Comparison of ENCODE assay signal across 8 mouse cellular contexts in genomic region chr10:108333642-108334041, GRCm38 (mm10). TPM values are rescaled to one million over a fixed set of nuclear protein-coding genes. Genes with fewer than 3 reads are reported as not detected.
DNase-seq lines count a peak whose midpoint lies in the region; ATAC-seq and TF ChIP-seq lines count a peak whose summit lies in the region.

No protein-coding gene starts in this region.

- H3K4me1 ChIP-seq in ES-E14 (ENCODE audit: control insufficient read depth in 2 of 2, insufficient read depth in 2 of 2, low read length in 2 of 2, poor library complexity in 1 of 2): peaks cover 1 to 4% of the 10 kb centered on the region in 2 experiments; a peak in 2 of 4 replicates
- H3K4me1 ChIP-seq in forebrain, embryonic 14.5 days (ENCODE audit: control insufficient read depth, insufficient read depth, low read length): no peaks in the 10 kb centered on the region
- peaks cover 36% of the 10 kb centered on the region for H3K4me1 ChIP-seq in liver, embryonic 12.5 days
- peaks cover 4% of the 10 kb centered on the region; the same call in 1 of the 2 replicates for H3K4me1 ChIP-seq in small intestine, adult 2 months (ENCODE audit: control insufficient read depth, insufficient read depth, insufficient read length, low read length)

- H3K9ac ChIP-seq in ES-E14 (ENCODE audit: insufficient read depth, low read depth, low read length, poor library complexity, severe bottlenecking): peak overlapping the region; percentile 90
- peak overlapping the region; percentile 25; the same call in 1 of the 2 replicates for H3K9ac ChIP-seq in forebrain, embryonic 14.5 days (ENCODE audit: low read length)
- peak overlapping the region; percentile 83; the same call in 1 of the 2 replicates for H3K9ac ChIP-seq in liver, embryonic 12.5 days

- WGBS in forebrain, embryonic 14.5 days: 3% methylated on average over 12 of the region's 12 CpGs
- WGBS in liver, embryonic 12.5 days (ENCODE audit: insufficient replicate concordance): 4% methylated on average over 12 of the region's 12 CpGs
- 4% methylated on average over 12 of the region's 12 CpGs for WGBS in small intestine, adult 2 months

- in situ Hi-C loops in ES-E14 (cut with MboI; ENCODE audit: low sequenced_read_pairs in 2 of 2, unreplicated experiment in 2 of 2): no loop called here

- peak overlapping the region; percentile 80 to 99 for H3K4me3 ChIP-seq in ES-E14 (ENCODE audit: insufficient read depth in 1 of 2, low read depth in 1 of 2, low read length in 2 of 2, poor library complexity in 1 of 2, severe bottlenecking in 1 of 2)
- H3K4me3 ChIP-seq in forebrain, embryonic 14.5 days (ENCODE audit: low read depth, low read length): peak overlapping the region; percentile 76
- peak overlapping the region; percentile 78 for H3K4me3 ChIP-seq in liver, embryonic 12.5 days
- peak overlapping the region; percentile 98 for H3K4me3 ChIP-seq in small intestine, adult 2 months (ENCODE audit: low read depth, low read length)

- TF ChIP-seq POLR2A in small intestine, adult 2 months (IDR thresholded peaks at IDR 0.05; ENCODE audit: low read depth, low read length): no peak

- no peak for ATAC-seq in forebrain, embryonic 14.5 days
- no peak for ATAC-seq in liver, embryonic 12.5 days

- H3K27me3 ChIP-seq in forebrain, embryonic 14.5 days (replicated peaks; ENCODE audit: control insufficient read depth, insufficient read depth, low read length): peaks cover 8% of the 10 kb centered on the region
- peaks cover 42% of the 10 kb centered on the region for H3K27me3 ChIP-seq in liver, embryonic 12.5 days (replicated peaks)
- no peaks in the 10 kb centered on the region for H3K27me3 ChIP-seq in small intestine, adult 2 months (ENCODE audit: control insufficient read depth, insufficient read depth, low read length)

- TF ChIP-seq CTCF in small intestine, adult 2 months (IDR thresholded peaks at IDR 0.05; ENCODE audit: extremely low read depth, insufficient read length, insufficient replicate concordance, low read depth, low read length): no peak

- no peak overlapping the region for H3K27ac ChIP-seq in ES-E14 (ENCODE audit: insufficient read depth, low read depth, low read length, poor library complexity, severe bottlenecking)
- H3K27ac ChIP-seq in forebrain, embryonic 14.5 days (ENCODE audit: low read depth, low read length): no peak overlapping the region
- H3K27ac ChIP-seq in liver, embryonic 12.5 days: peak overlapping the region; percentile 75; the same call in 1 of the 2 replicates
- H3K27ac ChIP-seq in small intestine, adult 2 months (ENCODE audit: insufficient read depth, low read depth, low read length): peak overlapping the region; percentile 87

- no peaks in the 10 kb centered on the region for H3K9me3 ChIP-seq in ES-E14 (ENCODE audit: control insufficient read depth, insufficient read depth, low read depth, low read length)
- H3K9me3 ChIP-seq in forebrain, embryonic 14.5 days (replicated peaks; ENCODE audit: control insufficient read depth, low read length): no peaks in the 10 kb centered on the region
- H3K9me3 ChIP-seq in liver, embryonic 12.5 days (replicated peaks): no peaks in the 10 kb centered on the region

- peak overlapping the region; percentile 95 for H3K4me2 ChIP-seq in forebrain, embryonic 14.5 days (ENCODE audit: low read length)
- peak overlapping the region; percentile 97 for H3K4me2 ChIP-seq in liver, embryonic 12.5 days

- peak; percentile 37 for DNase-seq in 3134 (ENCODE audit: extremely low read depth, insufficient read length, low spot score)
- no peak for DNase-seq in ES-E14 (ENCODE audit: low read depth, low spot score)
- DNase-seq in forebrain, embryonic 14.5 days (ENCODE audit: low spot score): peak; percentile 6
- DNase-seq in frontal cortex, postnatal 14 days (ENCODE audit: low spot score in 2 of 2): no peak
- no peak for DNase-seq in left cerebral cortex, adult 11 months (ENCODE audit: low spot score)
- DNase-seq in spleen, postnatal 14 days (ENCODE audit: low spot score in 2 of 2): no peak

- peaks cover 4% of the 10 kb centered on the region; the same call in 1 of the 2 replicates for H3K36me3 ChIP-seq in ES-E14 (ENCODE audit: control insufficient read depth, insufficient read depth, low read length, poor library complexity, severe bottlenecking)
- H3K36me3 ChIP-seq in forebrain, embryonic 14.5 days (ENCODE audit: control insufficient read depth, insufficient read depth, low read length): no peaks in the 10 kb centered on the region
- peaks cover 21% of the 10 kb centered on the region for H3K36me3 ChIP-seq in liver, embryonic 12.5 days
- peaks cover 4% of the 10 kb centered on the region for H3K36me3 ChIP-seq in small intestine, adult 2 months (ENCODE audit: control insufficient read depth, insufficient read depth, low read length)

TF ChIP-seq in ES-E14, 5 proteins besides CTCF, POLR2A, EP300 and RAD21:
- no peak for TF ChIP-seq HCFC1 (IDR thresholded peaks at IDR 0.05; ENCODE audit: borderline replicate concordance, insufficient read depth, low read length)
- no peak for TF ChIP-seq MAFK (IDR thresholded peaks at IDR 0.05; ENCODE audit: insufficient read depth, low read depth, low read length)
- no peak for TF ChIP-seq ZNF384 (IDR thresholded peaks at IDR 0.05; ENCODE audit: low read depth, low read length)
- no peak for TF ChIP-seq CHD2 (IDR thresholded peaks at IDR 0.05; ENCODE audit: low read depth, low read length)
- no peak for TF ChIP-seq ZC3H11A (IDR thresholded peaks at IDR 0.05; ENCODE audit: borderline replicate concordance, low read depth, low read length)

RNA-seq across cellular contexts. Expression of gene Pawr, which starts 1.7 kb away (rescaled TPM):
- total RNA-seq in ES-E14 (2012; rRNA removed): 33.5 and 36.4 TPM in 2 replicates
- 3.8 and 4.2 TPM in 2 replicates for polyA plus RNA-seq in forebrain, embryonic 14.5 days (2014; fragmentation: Nextera tagmentation; extraction: Ambion mirVana)
- polyA plus RNA-seq in liver, embryonic 12.5 days (2016; fragmentation: Nextera tagmentation; extraction: Ambion mirVana): 11.6 and 12.6 TPM in 2 replicates
- polyA plus RNA-seq in small intestine, adult 2 months (2012; rRNA removed): 11.9 and 31.8 TPM in 2 replicates

Comparison
In these comparisons a context has a peak if more than half of its experiments do, and no peak if none do; other contexts are left out.
1. DNase-seq: peak in 3134 (single experiment) and forebrain, embryonic 14.5 days (single experiment); none in ES-E14 (single experiment), frontal cortex, postnatal 14 days (0 of 2), left cerebral cortex, adult 11 months (single experiment) and spleen, postnatal 14 days (0 of 2).
2. H3K27ac ChIP-seq: peak in liver, embryonic 12.5 days (single experiment) and small intestine, adult 2 months (single experiment); none in ES-E14 (single experiment) and forebrain, embryonic 14.5 days (single experiment).
3. H3K9ac ChIP-seq: peak in every context shown above with its lines; median percentile 90 in ES-E14; 83 in liver, embryonic 12.5 days; 25 in forebrain, embryonic 14.5 days.
4. Peak in every context shown above with its lines, with median percentiles within 50 percentile points of each other: H3K4me3 ChIP-seq.